Mouse (Mus musculus) cerebellum, adult 2 months (tissue): ENCODE data around the gene Ccdc144b. TPM values are rescaled to one million over a fixed set of nuclear protein-coding genes. Genes with fewer than 3 reads are reported as not detected.

ENCODE experiments used
- DNase-seq, 2 experiments: peaks; one replicate each; pipeline ENCODE4 v3.0.0; 2021
- H3K27ac ChIP-seq: fragments of 200-500 bp; 2 replicates; pipeline ENCODE4 v1.5.1; 2012; ENCODE audit warnings: low read length, control low read depth, inconsistent platforms; ENCODE audit not compliant: insufficient read depth
- H3K27me3 ChIP-seq: fragments of 200-500 bp; 2 replicates; pipeline ENCODE4 v1.6.1; 2012; ENCODE audit warnings: inconsistent platforms, mild to moderate bottlenecking, low read length, moderate library complexity; ENCODE audit not compliant: control insufficient read depth, insufficient read depth
- H3K4me1 ChIP-seq: fragments of 200-500 bp; 2 replicates; pipeline ENCODE4 v1.6.1; 2011; ENCODE audit warnings: low read length; ENCODE audit not compliant: control insufficient read depth, insufficient read depth
- H3K4me3 ChIP-seq: fragments of 200-500 bp; replicated peaks from 2 replicates; pipeline ENCODE3; 2011; ENCODE audit warnings: mild to moderate bottlenecking, low read depth, low read length, control low read depth; ENCODE audit not compliant: insufficient read depth
- CTCF ChIP-seq: fragments of 200-500 bp; IDR thresholded peaks from 2 replicates; pipeline ENCODE4 v1.5.1; 2011; ENCODE audit warnings: low read depth, mild to moderate bottlenecking, control low read depth, low read length, moderate library complexity, borderline replicate concordance; ENCODE audit not compliant: insufficient read depth
- POLR2A ChIP-seq: fragments of 200-500 bp; IDR thresholded peaks from 2 replicates; pipeline ENCODE4 v1.6.1; 2011; ENCODE audit warnings: low read length, control low read depth, borderline replicate concordance; ENCODE audit not compliant: insufficient read depth
- whole genome bisulfite sequencing: fragments of 180-500 bp; shearing (Covaris S2); methylation state at CpG from one replicate; pipeline ENCODE4 v1.1.7; 2018; 5-methylcytosine and 5-hydroxymethylcytosine counted together
- polyA plus RNA-seq: library from polyadenylated mRNA; depleted of rRNA; stranded (reverse); fragments of >200 nt; gene quantifications from 2 replicates; pipeline ENCODE4 v1.2.3, GENCODE M21; 2012; rRNA removed

Gene Ccdc144b
- polyA plus RNA-seq, 1 experiment, result not detected

GRCm38 (mm10) chr3:35964928-35965327 is 88.4 kb downstream of the Ccdc144b start:
- TF ChIP-seq CTCF, result no peak
- no peak for TF ChIP-seq POLR2A

GRCm38 (mm10) chr3:35963921-35964320 is 89.4 kb downstream of the Ccdc144b start:
- no peaks in the 10 kb centered on the region for H3K27me3 ChIP-seq
- no peak overlapping the region for H3K4me3 ChIP-seq
- H3K27ac ChIP-seq, result no peak overlapping the region
- 92% methylated on average over 5 of the region's 5 CpGs for WGBS
- no peak for TF ChIP-seq POLR2A
- no peak for TF ChIP-seq CTCF
- H3K4me1 ChIP-seq, result no peaks in the 10 kb centered on the region
- no peak for DNase-seq

More at GRCm38 (mm10) chr3:35964928-35965327, 88.4 kb downstream of the Ccdc144b start:
- Histone ChIP-seq H3K4me1 (no peaks in the 10 kb centered on the region), H3K27ac (no peak overlapping the region), H3K4me3 (no peak overlapping the region), H3K27me3 (no peaks in the 10 kb centered on the region)
- WGBS, result 89% methylated on average over 4 of the region's 4 CpGs
- no peak for DNase-seq

DNA sequence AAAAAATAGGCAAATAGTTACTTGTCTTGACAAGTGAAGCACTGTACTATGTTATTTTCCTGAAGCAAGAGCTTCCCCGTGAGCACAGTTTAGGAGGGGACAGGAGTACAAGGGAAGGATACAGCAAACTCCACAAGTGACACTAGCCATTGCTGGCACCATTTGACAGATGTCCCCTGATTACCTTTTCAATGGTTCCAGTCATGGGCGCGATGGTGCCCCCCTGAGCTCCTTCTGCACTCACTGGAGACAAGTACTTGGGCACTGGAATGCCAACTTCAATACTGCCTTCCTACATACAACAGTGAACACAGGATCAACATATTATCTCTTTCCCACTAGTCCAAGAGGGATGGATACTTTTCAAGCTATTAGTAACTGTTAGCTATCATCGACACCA is 89.9 kb downstream of the Ccdc144b start:
- TF ChIP-seq CTCF, result no peak
- no peak for TF ChIP-seq POLR2A
- H3K27ac ChIP-seq, result no peak overlapping the region
- DNase-seq, result no peak
- no peak overlapping the region for H3K4me3 ChIP-seq
- WGBS, result 92% methylated on average over 4 of the region's 4 CpGs
- no peaks in the 10 kb centered on the region for H3K27me3 ChIP-seq
- H3K4me1 ChIP-seq, result no peaks in the 10 kb centered on the region

DNA sequence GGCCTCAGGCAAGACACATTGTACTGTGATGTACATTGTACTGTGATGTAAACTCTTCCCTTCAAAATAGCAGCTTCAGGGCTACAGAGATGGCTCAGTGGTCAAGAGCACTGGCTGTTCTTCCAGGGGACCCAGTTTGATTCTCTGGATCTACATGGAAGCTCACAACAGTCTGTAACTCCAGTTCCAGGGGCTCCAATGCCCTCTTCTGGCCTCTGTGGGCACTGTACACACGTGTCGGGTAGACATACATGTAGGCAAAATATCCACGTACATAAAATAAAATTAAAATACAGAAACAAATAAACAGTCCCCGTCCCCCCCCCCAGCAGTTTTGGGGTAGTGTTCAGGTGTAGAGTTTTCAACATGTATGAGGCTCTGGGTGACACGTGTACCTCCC is 90.4 kb downstream of the Ccdc144b start:
- no peaks in the 10 kb centered on the region for H3K27me3 ChIP-seq
- H3K4me3 ChIP-seq, result no peak overlapping the region
- H3K4me1 ChIP-seq, result no peaks in the 10 kb centered on the region
- 91% methylated on average over 5 of the region's 5 CpGs for WGBS
- H3K27ac ChIP-seq, result no peak overlapping the region
- TF ChIP-seq POLR2A (no peak), CTCF (no peak; the same call in 1 of the 2 replicates)
- no peak for DNase-seq

Other genes starting within 250 kb of the Ccdc144b start
- 39.4 and 40.0 TPM in 2 replicates for gene Dcun1d1, start 116.1 kb downstream of the Ccdc144b start, polyA plus RNA-seq
- 38.5 and 39.3 TPM in 2 replicates for gene Mccc1, start 52.9 kb downstream of the Ccdc144b start, polyA plus RNA-seq
- gene Acad9, start 12.4 kb upstream of the Ccdc144b start, polyA plus RNA-seq, result 57.4 and 59.6 TPM in 2 replicates
- 5.6 and 6.2 TPM in 2 replicates for gene D3Ertd254e, start 97.5 kb upstream of the Ccdc144b start, polyA plus RNA-seq
- 0.32 and 0.36 TPM in 2 replicates for gene Qrfpr, start 168.8 kb upstream of the Ccdc144b start, polyA plus RNA-seq